Mouse (Mus musculus) right cerebral cortex, adult 2 months (tissue): ENCODE results near the gene Ptprq.

Source experiments
- DNase-seq, 2 experiments: peaks; one replicate each; pipeline ENCODE4 v3.0.0; 2021 to 2022; ENCODE audit warnings: low spot score in 2 of 2

Ptprq gene

DNA sequence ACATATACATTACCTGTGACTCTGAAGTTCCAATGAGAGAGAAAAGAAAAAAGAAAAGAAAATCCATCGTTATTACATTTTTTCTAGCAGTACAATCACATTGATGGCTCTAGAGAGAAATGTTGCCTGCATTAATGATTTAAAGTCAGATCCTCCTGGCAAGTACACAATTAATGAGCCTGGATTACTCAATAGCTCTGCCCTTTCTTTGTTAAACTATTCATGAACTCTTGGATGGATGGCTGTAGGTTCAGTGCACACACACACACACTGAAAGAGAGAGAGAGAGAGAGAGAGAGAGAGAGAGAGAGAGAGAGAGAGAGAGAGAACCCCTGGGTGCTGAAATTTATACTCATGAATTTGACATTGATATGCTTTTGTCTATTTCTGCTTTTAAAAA, at the start of gene Ptprq:
Gene Ptprq (minus strand): TSS at position 246 of the 400 bp plus-strand sequence.
- DNase-seq, result no peak

DNA sequence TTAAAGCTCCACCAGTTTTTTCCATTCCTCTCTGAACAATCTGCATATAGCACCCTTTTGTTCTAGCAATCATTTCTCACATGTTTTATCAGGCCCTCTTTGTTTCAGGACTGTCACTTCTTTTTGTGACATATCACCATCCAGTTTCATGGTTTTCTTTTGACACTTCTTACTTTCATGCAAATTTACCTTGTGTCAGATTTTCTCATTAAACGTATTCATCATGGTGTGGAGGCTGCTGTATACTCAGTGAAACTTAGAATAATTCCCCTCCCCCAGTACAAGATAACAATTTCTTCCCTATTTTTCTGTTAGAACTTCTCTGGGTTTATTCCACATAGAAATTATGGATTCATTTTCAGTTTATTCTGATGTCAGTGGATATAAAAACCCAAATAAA, 39.8 kb upstream of the Ptprq start:
- no peak for DNase-seq

DNA sequence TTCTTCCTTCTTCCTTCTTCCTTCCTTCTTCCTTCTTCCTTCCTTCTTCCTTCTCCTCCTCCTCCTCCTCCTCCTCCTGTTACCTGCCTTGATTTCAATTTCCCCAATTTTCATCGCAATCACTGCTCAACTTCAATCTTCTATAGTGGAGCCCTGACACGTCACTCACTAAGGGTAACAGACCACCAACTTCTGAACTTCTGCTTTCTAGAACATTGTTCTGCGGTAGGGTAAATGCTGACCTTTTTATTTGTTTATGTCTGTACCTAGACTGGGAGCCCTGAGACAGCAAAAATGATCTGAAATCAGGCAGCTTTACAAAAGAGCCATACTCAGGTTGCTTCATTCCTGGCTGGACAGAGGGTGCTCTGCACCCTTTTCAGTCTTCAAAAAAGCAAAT, 33.6 kb upstream of the Ptprq start:
- no peak for DNase-seq

DNA sequence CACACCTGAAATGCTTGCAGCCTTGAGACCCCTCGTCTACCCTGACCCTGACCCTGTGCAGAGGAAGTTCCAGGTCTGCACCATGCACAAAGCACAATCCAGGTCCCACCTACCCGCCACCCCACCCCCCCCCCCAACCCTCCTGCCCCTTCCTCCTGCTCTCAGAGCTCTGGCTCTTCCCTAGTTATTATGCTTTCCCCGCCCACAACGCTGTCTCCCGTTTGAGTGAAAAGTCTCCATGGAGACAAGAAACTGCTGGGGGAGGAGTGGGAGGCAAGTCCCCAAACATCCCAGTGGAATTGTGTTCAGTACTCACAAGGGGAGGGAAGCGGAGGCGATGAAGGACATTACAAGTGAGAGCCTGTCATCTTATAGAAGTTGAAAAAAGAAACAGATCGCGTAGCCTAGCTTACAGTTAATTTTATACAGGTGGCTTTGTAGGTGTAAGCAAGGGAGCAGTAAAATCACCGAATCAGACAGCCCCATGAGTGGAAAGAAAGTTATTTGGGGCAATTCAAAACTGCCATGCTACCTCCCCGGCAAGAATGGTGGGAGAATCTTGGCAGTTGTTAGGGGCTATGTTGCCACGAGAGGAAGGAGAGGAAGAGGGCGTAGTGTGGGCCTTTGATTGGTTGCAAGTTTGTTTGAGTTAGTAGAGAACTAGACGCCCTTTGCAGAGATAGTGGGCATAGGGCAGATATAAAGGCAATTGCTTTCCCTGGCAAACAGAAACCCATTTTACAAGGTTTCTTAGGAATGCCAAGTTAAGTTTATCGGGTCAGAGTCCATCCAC, 32.7 kb upstream of the Ptprq start:
- peak; percentile 84 to 88 for DNase-seq

DNA sequence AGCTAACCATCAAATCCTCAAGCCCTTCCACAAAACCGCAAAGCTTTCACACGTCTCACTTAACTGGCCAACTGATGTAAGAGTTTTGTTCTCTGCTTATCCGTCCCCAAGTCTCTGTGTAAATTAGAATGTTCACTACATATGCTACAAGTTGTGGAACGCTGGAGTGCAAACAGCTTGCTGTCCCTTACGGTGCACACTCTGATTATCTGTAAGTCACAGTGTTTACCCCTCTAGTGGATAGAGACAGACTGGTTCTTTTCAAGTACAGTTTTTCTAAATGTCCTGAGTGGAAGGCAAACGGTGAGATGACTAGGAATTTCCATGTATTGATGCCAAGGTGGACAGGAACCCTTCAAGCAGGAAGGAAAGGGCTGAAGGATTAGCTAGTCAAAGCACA, 32.1 kb upstream of the Ptprq start:
- peak in 1 of 2 experiments; percentile 20 for DNase-seq

DNA sequence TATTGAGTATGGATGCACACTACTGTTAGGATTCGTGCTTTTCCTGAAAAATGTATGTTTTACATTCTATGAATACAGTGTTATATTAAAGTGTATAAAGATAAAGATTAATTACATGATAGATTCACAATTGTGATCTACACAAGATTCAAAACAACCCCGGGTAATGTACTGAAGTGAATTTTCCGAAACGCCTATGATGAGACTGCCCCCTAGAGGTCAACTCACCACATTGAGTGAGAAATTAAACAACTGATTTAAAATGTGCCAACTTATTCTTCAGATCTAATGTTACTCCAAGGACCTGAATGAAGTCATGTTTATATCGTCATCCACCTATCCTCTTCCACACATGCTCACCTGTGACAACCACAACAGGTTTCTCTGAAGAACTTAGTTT, 27.7 kb upstream of the Ptprq start:
- DNase-seq, result peak; percentile 36 to 62

DNA sequence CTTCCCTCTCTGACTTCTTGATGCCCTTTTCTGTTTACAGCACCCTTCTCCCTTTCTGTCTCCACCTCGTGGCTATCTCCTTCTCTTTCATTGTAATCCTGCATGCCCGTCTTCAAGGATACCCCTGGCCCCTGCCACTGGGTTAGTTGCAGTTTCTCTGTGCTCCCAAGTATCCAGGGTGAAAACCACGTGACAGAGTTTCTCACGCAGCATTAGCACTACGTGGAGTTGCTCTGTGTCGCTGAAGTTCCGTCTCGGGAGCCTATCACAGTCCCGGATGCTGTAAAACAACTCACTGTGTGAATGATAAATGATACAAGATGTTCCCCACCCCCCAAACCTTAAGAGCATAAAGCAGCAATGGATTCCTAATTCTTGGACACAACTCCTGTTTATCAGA, 26.9 kb upstream of the Ptprq start:
- DNase-seq, result no peak

DNA sequence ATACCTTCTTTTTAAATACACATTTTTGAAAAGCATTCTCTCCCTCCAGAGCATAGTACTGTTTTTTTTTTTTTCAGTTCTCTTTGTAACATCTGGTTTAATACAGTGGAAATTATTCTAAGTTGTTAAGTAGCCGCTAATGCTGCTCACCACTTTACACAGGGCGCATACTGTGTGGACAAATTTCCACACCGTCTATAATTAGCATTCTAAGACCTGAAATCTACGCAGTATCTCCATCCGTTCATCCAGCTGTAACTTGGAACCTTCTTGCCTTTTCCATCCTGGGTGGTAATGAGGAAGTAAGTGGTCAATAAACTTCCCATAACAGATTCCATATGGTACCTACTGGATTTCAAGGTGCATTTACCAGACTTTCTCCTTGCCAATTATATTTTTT, 20.0 kb upstream of the Ptprq start:
- no peak for DNase-seq

DNA sequence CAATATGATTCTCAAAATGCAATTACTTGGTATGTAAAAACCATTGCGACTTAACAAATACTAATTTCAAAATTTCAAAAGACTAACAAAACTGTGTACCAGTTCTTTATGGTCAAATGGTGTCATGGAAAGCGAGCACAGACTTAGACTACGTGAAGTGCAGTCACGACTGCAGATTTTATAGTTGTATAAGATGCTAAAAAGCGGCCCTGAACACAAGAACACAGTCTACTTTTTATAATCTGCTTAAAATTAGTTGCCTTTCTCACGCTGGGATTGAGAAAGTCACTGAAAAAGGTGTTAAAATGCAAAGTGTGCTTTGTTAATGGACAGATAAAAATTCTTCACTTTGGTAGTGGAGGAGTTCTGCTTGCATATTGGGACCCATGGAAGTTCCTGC, 17.9 kb upstream of the Ptprq start:
- DNase-seq, result no peak

DNA sequence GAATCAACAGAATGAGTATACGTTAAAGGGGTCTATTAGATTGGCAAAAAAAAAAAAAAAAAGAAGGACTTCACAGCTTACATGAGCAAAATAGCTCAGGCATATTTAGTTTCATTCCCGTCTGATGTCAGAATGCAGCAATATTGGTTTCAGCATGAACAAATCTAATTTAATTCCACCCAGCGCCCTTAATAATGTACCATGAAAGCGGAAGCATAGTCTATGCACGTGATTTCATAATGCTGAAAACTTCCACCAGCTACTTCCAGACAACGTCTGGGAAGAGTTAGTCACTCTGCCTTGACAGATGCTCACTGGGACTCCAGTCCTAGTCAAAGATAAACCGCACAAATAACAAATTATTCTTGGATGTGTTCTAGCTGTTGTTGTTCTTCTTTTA, 15.6 kb upstream of the Ptprq start:
- DNase-seq, result no peak

DNA sequence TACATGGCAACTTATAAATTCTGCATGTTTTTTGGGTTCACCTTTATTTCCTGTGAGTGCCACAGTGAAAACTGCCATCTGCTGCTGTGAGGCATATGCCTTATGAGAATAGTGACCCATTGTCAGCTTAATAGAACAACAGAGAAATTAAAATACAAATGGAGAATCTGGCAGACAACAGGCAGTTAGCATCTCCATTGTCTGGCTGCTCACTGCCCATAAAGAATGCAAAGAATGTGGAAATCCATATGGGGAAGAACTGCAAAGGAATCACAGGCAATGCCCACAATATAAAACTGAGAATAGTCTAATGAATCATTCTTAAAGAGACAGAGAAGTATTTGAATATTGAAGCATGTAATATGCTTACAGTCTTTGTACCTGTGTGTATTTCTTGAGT, 14.5 kb upstream of the Ptprq start:
- no peak for DNase-seq

DNA sequence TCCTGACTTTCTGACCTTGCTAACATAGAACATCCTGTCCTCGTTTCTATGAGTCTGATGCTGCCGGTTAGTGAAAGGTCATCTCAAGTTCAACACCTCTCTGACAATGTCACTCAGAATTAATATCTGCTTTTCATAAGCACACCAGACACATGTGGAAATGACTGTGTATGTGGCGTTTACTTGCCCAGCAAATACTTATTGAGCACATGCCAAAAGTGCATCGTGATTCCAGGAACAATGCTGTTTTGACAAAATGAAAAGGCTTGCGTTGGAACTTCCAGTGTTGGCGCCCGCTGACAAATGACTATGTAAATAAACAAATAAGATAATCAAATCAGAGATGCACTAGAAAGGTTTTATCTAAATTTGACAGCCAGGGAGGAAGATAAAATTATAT, 5.8 kb upstream of the Ptprq start:
- no peak for DNase-seq

DNA sequence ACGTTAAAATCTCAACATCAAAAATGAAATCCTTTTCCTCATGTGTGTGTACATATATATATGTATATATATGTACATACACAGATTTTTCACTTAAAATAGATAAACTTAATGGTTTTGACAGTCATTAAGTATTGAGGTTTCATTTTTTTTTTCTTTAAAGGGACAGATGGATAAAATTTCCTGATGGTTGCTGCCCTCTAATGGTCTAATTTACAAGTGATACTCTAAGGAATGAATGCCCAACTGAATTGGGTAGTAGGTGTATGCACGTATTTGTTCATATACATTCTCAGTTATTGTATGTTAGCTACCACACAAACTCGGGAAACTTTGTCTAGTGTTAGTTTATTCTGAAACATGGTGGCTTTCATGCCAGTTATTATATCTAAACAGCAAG, 15.4 kb downstream of the Ptprq start:
- no peak for DNase-seq

DNA sequence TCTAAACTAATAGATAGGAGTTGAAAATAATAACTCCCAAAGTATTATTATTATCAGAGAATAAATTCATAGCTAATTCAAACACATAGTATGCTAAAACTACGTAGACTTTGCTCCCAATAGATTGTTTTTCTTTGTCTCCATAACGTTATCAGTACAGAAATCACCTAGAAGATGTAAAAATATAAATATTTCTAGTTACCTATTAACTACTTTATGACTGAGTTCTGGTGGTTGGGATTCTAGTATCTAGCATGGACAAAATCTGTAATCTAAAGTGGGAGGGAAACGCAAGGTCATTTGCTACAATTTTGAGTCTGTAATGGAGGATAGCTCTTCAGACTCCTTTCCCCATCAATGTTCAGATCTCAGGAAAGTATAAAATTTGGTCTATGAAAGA, 18.9 kb downstream of the Ptprq start:
- DNase-seq, result no peak

DNA sequence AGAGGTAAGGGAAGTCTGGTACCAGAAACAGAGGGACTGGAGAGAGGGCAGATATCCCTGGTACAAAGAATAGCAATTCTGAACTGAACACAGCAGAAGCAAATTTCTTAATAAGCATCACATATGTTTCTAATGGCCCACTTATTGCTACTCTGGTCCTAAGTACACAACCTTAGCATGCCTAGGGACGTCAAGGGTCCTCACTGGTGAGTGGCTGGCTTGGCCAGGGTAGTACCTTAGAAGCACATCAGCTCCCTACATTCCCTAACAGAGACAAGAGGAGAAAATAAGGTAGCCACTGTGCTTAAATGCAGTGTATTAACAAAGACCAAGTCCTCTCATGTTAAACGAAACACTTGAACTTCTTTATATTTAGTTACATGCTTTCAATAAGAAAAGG, 21.1 kb downstream of the Ptprq start:
- DNase-seq, result no peak

DNA sequence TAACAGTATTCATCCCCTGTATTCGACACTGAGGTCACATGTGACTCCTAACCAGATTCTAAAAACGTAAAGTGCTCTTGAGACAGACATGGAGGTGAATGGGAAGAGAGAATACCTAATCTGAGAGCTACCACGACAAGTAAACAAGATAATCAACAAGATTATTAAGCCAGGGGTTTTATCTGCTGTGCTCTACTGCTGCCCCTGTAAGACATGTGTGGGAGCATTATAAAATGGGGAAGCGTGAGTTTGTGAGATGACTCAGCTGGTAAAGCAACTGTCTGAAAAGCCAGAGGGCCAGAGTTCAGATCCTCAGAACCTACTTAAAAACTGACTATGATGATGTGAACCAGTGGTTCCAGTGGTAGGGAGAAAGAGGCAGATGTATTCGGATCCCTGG, 22.7 kb downstream of the Ptprq start:
- no peak for DNase-seq

DNA sequence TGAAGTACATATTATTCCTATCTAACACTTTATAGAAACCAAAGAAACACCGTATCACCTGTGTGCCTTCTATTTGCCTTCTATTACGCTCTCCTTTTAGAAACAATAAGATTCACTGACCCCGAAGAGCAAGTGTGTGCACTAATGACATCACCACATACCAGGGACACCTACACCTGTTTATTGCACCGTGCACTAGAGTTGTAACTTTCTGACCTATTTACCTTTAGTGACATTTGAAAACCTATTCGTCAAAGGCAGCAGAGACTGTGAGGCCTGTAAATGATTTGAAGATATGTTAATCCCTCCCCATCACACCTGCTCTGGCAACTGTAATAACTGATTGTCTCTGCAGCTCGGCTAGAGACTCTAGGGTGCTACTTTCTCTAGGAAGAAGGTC, 32.5 kb downstream of the Ptprq start:
- DNase-seq, result no peak

DNA sequence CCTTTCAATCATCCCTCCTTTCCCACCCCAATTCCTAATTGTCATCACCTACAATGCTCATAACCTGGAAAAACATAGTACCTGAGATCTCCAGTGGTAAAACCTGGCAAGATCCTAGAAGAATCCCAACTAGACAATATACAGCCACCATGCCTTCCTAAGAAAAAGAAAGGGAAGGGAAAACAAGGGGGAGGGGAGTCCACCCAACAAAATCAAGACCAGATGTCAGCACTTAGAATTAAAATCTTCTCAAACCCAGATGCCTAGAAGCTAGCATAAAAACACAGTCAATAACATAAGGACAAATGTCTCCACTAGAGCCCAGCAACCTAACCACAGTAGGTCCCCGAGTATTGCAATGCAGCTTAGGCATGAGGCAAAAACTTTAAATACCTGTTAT, 43.9 kb downstream of the Ptprq start:
- no peak for DNase-seq

DNA sequence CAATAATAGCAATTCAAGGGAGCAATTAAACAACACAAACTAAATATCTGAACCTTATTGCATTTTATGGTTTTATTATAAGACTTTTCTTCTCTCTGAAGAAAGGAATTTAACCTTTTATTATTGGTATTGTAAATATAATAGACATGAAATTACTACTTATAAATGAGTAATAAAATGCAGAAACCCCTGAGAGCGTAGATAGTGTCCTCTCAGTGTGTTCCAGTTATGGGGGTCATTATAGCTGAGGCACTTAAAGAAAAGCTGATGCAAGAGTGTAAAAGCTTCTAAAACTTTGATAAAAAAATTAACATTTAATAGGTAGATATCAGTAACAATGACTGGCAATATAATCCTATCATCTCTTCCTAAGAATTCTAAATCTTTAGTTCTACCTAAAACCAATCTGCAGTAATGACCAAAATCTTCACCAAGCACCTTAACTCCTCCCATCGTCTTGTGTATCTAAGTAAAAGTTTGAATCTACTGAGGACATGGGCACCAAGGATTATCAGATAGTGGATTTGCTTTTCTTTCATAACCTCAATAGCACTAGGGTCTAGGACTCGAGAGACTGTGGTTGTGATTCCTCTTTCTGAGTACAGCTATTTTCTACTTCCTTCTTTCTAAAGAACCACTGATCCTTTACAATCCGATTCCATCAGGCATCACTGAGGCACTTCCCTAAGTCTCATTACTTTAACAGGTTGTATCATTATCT, 51.3 kb downstream of the Ptprq start:
- DNase-seq, result no peak

DNA sequence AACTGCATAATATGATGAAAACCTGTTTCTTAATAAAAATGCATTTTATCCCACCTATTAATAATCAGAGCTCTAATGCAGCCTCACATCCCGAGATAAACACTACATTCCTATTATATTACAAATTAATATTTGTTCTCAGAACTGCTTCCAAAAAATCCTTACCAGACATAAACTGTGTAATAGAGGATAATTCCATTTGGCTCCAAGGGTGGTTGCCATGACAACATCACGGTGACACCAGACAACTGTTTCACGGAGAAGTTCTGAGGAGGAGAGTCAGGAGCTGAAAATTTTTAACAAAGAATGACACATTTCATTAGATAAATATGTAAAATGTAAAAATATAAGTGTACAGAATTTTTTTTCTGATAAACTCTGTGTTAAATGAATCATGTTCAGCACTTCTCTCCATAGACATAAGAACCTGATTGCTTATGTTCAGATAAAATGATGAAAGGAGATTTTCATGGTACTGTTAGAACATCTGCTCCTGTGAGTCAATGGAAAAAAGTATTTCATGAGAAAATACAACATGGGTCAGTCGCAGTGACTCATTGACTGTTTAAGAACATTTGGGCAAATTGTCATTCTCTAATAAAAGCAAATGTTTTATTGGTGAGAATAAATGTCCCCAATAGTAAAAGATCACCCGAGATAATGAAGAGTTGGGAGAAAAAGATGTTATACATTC, 57.3 kb downstream of the Ptprq start:
- peak; percentile 40 to 54 for DNase-seq

DNA sequence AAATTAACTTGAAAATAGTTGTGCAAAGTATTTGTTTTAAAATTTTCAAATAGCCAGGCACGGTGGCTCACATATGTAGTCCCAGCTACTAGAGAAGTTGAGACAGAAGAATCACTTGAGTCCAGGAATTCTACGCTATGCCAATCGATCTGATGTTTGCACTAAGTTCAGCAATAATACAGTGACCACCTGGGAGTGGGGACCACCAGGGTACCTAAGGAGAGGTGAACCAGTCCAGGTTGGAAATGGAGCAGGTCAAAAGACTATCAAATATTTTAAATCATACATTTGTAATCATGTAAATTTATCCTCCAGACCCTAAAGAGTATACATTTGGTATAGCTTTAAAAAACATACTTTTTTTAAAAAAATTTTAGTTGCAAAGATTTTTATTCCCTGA, 57.9 kb downstream of the Ptprq start:
- no peak for DNase-seq

DNA sequence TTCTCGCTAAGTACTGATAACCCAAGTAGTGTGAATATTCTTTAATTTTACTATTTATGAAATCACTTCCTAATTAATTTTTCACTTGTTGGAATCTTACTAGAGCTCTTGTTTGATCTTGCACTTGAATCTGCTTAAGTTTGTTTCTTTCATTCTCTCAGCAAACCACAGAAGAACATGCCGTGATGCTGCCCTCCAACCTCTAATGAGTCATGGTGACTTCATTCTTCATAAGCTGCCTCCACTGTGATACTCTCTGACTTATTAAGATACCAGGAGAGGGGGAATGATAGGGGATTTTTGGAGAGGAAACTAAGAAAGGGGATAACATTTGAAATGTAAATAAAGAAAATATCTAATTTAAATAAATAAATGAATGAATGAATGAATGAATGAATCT, 60.7 kb downstream of the Ptprq start:
- no peak for DNase-seq

DNA sequence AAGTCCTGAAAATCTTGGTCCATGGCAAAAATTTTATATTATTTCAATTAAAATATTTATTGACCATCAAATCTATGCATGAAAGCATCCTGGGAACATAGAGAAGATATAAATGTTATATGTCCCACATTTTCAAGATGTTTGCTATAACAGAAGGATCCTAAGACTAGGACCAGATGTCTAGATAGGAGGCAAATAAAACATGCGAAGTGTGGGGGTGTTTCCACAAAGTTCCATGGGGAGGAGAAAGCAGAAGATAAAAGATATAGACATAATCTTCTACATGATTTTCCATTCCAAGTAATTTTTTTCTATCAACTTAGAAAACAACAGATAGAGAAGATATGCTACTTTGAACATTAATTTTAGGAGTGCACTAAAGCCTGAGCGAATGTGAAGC, 70.2 kb downstream of the Ptprq start:
- DNase-seq, result peak; percentile 9 to 19
